Mouse (Mus musculus): ENCODE results near the gene Zkscan5. TPM values are rescaled to one million over a fixed set of nuclear protein-coding genes. Genes with fewer than 3 reads are reported as not detected.
A peak's percentile ranks its signal among the peaks of the same experiment; 100 is the strongest.
"Not testable (repeated sequence)": the region's sequence is repeated elsewhere in the genome, so short reads cannot be mapped to it uniquely, and the experiment has no call there.

Gene Zkscan5
- polyA plus RNA-seq, 1 experiment from 2014 or later, result 8.4 TPM

DNA sequence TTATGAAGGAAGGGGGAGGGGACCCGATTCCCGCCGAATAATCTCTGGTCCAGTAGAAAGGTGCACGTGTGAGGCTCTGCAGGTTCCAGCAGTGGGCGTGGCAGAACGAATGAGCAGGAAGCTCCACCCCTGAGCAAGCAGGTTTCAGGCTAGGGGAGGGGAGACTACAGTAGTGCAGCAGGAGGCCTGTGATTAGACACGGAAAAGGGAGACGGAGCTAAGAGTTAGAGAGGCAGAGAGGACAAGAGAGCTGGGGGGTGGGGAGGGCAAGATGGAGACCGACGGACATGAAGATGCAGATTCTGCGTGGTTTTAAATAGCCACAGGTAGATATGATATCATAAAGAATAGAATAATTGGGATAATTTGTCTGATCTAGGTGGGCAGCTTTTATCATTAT is 4.0 kb downstream of the Zkscan5 start:
- H3K27me3 ChIP-seq (replicated peaks; ENCODE audit: control insufficient read depth, insufficient read depth, low read length); H3K9me3 ChIP-seq (ENCODE audit: control insufficient read depth, low read length); H3K4me2 ChIP-seq (ENCODE audit: low read depth, low read length); H3K27ac ChIP-seq (ENCODE audit: low read length); H3K4me3 ChIP-seq (ENCODE audit: low read length); ATAC-seq; H3K36me3 ChIP-seq (ENCODE audit: control insufficient read depth, insufficient read depth, low read length); H3K9ac ChIP-seq (ENCODE audit: low read depth, low read length): not testable (repeated sequence)
- H3K4me1 ChIP-seq (ENCODE audit: control insufficient read depth, insufficient read depth, low read length), result peaks cover 11% of the 10 kb centered on the region
- 40% methylated on average over 11 of the region's 11 CpGs for WGBS

DNA sequence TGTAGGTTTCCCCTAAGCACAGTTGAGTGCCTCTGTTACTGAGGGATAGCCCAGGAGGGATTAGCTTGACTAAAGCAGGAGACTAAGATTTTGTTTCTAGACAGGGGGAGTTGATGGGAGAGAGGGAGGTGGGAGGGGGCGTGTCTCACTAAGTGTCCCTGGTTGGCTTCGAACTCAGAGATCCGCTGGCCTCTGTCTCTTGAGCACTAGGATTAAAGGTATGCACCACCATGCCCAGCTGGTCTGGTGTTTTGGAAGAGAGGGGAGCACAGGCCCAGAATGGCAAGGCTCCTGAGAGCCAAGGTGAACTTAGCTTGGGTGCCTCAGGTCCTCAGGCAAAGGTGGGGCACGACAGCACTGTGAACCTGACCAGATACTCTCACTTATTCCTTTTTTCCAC is 7.0 kb downstream of the Zkscan5 start:
- no peak overlapping the region for H3K4me3 ChIP-seq (ENCODE audit: low read length)

DNA sequence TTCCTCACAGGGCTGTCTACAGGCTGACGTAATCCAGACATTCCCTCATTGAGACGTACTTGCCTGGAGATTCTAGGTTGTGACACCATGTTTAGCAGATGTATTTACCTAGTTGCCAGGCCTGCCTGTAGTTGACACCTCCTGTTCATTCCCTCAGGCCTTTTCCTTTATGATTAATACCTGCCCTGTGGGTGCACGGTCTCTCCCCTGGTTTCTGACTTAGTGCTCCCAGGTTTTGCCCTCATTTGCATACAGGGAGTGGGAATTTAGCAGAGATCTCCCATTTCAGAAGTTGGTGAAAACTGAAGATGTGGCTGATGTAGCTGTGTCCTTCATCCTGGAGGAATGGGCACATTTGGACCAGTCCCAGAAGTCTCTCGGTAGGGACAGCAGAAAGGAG is 7.9 kb downstream of the Zkscan5 start:
- WGBS, result 89% methylated on average over 4 of the region's 4 CpGs
- no peak overlapping the region for H3K27ac ChIP-seq (ENCODE audit: low read length)
- no peaks in the 10 kb centered on the region; the same call in 1 of the 2 replicates for H3K36me3 ChIP-seq (ENCODE audit: control insufficient read depth, insufficient read depth, low read length)
- H3K9me3 ChIP-seq (ENCODE audit: control insufficient read depth, low read length), result no peaks in the 10 kb centered on the region
- ATAC-seq, result no peak
- no peaks in the 10 kb centered on the region for H3K4me1 ChIP-seq (ENCODE audit: control insufficient read depth, insufficient read depth, low read length)
- H3K9ac ChIP-seq (ENCODE audit: low read depth, low read length), result no peak overlapping the region
- H3K27me3 ChIP-seq (replicated peaks; ENCODE audit: control insufficient read depth, insufficient read depth, low read length), result no peaks in the 10 kb centered on the region
- no peak overlapping the region for H3K4me2 ChIP-seq (ENCODE audit: low read depth, low read length)
- no peak overlapping the region for H3K4me3 ChIP-seq (ENCODE audit: low read length)

More for the DNA sequence above, 7.0 kb downstream of the Zkscan5 start:
- H3K9ac ChIP-seq (ENCODE audit: low read depth, low read length), result no peak overlapping the region
- ATAC-seq, result no peak
- no peaks in the 10 kb centered on the region for H3K27me3 ChIP-seq (replicated peaks; ENCODE audit: control insufficient read depth, insufficient read depth, low read length)
- no peaks in the 10 kb centered on the region for H3K4me1 ChIP-seq (ENCODE audit: control insufficient read depth, insufficient read depth, low read length)
- no peaks in the 10 kb centered on the region for H3K9me3 ChIP-seq (ENCODE audit: control insufficient read depth, low read length)
- no peak overlapping the region for H3K4me2 ChIP-seq (ENCODE audit: low read depth, low read length)
- H3K36me3 ChIP-seq (ENCODE audit: control insufficient read depth, insufficient read depth, low read length), result no peaks in the 10 kb centered on the region; the same call in 1 of the 2 replicates
- 86% methylated on average over 4 of the region's 4 CpGs for WGBS
- no peak overlapping the region for H3K27ac ChIP-seq (ENCODE audit: low read length)

DNA sequence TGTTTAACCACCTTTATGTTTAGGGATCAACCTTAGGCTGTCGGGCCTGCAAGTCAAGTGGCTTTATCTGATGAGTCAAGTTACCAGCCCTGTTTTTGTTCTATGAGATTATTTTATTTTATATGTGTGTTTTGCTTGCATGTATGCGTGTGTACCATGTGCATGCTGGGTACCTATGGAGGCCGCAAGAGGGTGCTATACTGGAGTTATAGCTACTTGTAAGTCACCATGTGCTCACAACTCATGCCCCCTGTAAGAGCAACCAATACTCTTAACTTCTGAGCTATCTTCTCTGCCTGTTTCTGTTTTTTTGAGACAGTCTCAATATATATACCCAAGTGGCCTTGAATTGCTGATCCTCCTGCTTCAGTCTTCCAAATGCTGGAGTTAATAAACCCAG is 9.1 kb downstream of the Zkscan5 start:
- Histone ChIP-seq H3K36me3 (ENCODE audit: control insufficient read depth, insufficient read depth, low read length) (peaks cover 3% of the 10 kb centered on the region), H3K4me2 (ENCODE audit: low read depth, low read length) (no peak overlapping the region), H3K9ac (ENCODE audit: low read depth, low read length) (no peak overlapping the region), H3K27ac (ENCODE audit: low read length) (no peak overlapping the region), H3K4me3 (ENCODE audit: low read length) (no peak overlapping the region), H3K4me1 (ENCODE audit: control insufficient read depth, insufficient read depth, low read length) (no peaks in the 10 kb centered on the region), H3K27me3 (replicated peaks; ENCODE audit: control insufficient read depth, insufficient read depth, low read length) (no peaks in the 10 kb centered on the region), H3K9me3 (ENCODE audit: control insufficient read depth, low read length) (no peaks in the 10 kb centered on the region)
- WGBS, result 91% methylated on average over 3 of the region's 3 CpGs
- no peak for ATAC-seq

DNA sequence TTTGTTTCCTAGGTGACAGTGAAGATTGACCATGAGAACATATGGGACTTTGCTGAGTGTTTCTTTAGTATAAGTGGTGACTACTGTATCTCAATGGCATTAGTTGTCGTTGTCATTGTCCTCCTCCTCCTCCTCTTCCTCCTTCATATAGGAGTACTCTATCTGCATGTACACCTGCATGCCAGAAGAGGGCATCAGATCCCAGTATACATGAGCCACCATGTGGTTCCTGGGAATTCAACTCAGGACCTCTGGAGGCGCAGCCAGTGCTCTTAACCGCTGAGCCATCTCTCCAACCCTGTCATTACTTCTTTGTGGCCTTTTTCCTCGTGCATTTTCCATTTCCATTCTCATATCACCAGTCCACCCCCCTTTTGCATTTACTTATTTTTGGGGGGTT is 10.3 kb downstream of the Zkscan5 start:
- no peaks in the 10 kb centered on the region for H3K4me1 ChIP-seq (ENCODE audit: control insufficient read depth, insufficient read depth, low read length)
- no peak for ATAC-seq
- no peaks in the 10 kb centered on the region for H3K27me3 ChIP-seq (replicated peaks; ENCODE audit: control insufficient read depth, insufficient read depth, low read length)
- WGBS, result 71% methylated on average over 4 of the region's 4 CpGs
- H3K4me2 ChIP-seq (ENCODE audit: low read depth, low read length), result no peak overlapping the region
- peaks cover 9% of the 10 kb centered on the region for H3K36me3 ChIP-seq (ENCODE audit: control insufficient read depth, insufficient read depth, low read length)
- no peak overlapping the region for H3K27ac ChIP-seq (ENCODE audit: low read length)
- no peaks in the 10 kb centered on the region for H3K9me3 ChIP-seq (ENCODE audit: control insufficient read depth, low read length)
- H3K9ac ChIP-seq (ENCODE audit: low read depth, low read length), result no peak overlapping the region
- no peak overlapping the region for H3K4me3 ChIP-seq (ENCODE audit: low read length)

DNA sequence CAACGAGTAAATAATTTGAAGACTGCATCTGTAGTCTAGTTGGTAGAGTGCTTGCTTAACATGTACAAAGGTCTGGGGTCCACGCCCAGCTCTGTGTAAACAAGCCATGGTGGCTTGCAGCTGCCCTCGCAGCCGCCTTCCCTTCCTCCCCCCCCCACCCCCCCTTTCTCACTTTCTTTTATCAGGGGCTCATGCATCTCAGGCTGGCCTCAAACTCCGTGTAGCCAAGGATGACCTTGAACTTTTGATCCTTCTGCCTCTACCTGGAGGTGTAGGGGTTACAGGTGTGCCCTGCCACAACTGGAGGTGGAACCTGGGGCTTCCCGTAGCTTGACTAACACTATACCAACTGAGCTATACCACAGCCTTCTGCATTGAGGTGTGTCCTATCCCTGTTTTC is 13.4 kb downstream of the Zkscan5 start:
- 60% methylated on average over 6 of the region's 6 CpGs for WGBS
- H3K27ac ChIP-seq (ENCODE audit: low read length), result no peak overlapping the region

DNA sequence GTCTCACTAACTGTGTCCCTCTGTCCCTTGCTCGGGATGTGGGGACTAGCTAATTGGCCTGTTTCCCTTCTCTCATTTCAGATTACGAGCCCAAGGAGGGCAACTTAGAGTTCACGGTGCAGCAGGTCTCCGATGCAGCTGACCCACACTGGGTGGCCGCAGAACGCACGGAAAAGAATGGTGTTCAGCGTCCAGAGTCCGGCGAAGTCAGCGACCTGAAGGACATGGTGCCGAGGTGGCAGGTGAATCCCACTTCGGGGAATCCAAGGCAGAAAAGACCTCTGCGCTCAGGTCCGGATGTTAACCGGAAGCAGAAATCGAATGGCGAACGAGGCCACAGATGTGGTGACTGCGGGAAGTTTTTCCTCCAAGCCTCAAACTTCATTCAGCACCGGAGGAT is 13.8 kb downstream of the Zkscan5 start:
- Histone ChIP-seq H3K9ac (ENCODE audit: low read depth, low read length) (no peak overlapping the region), H3K4me2 (ENCODE audit: low read depth, low read length) (no peak overlapping the region), H3K4me3 (ENCODE audit: low read length) (no peak overlapping the region), H3K9me3 (ENCODE audit: control insufficient read depth, low read length) (no peaks in the 10 kb centered on the region), H3K27me3 (replicated peaks; ENCODE audit: control insufficient read depth, insufficient read depth, low read length) (no peaks in the 10 kb centered on the region), H3K4me1 (ENCODE audit: control insufficient read depth, insufficient read depth, low read length) (no peaks in the 10 kb centered on the region), H3K27ac (ENCODE audit: low read length) (no peak overlapping the region), H3K36me3 (ENCODE audit: control insufficient read depth, insufficient read depth, low read length) (peaks cover 21% of the 10 kb centered on the region)
- 97% methylated on average over 21 of the region's 21 CpGs for WGBS
- no peak for ATAC-seq

More for the DNA sequence above, 13.4 kb downstream of the Zkscan5 start:
- no peak overlapping the region for H3K9ac ChIP-seq (ENCODE audit: low read depth, low read length)
- H3K36me3 ChIP-seq (ENCODE audit: control insufficient read depth, insufficient read depth, low read length), result peaks cover 21% of the 10 kb centered on the region
- H3K4me3 ChIP-seq (ENCODE audit: low read length), result no peak overlapping the region
- H3K9me3 ChIP-seq (ENCODE audit: control insufficient read depth, low read length), result no peaks in the 10 kb centered on the region
- H3K27me3 ChIP-seq (replicated peaks; ENCODE audit: control insufficient read depth, insufficient read depth, low read length), result no peaks in the 10 kb centered on the region
- H3K4me2 ChIP-seq (ENCODE audit: low read depth, low read length), result no peak overlapping the region
- no peaks in the 10 kb centered on the region for H3K4me1 ChIP-seq (ENCODE audit: control insufficient read depth, insufficient read depth, low read length)
- ATAC-seq, result peak; percentile 84

DNA sequence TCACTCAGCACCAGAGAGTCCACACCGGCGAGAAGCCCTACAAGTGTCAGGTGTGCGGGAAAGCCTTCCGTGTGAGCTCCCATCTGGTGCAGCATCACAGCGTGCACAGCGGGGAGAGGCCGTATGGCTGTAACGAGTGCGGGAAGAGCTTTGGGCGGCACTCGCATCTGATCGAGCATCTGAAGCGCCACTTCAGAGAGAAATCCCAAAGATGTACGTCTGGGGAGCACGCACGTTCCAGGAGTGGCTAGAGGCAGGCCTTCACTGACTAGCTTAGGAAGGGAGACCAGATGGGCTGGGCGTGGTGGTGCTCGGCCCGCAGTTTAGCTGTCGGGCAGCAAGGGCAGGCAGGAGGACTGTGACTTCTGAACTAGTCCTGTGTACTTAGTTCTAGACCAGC is 14.3 kb downstream of the Zkscan5 start:
- no peak overlapping the region for H3K27ac ChIP-seq (ENCODE audit: low read length)
- H3K9me3 ChIP-seq (ENCODE audit: control insufficient read depth, low read length), result no peaks in the 10 kb centered on the region
- H3K27me3 ChIP-seq (replicated peaks; ENCODE audit: control insufficient read depth, insufficient read depth, low read length), result no peaks in the 10 kb centered on the region
- peaks cover 21% of the 10 kb centered on the region for H3K36me3 ChIP-seq (ENCODE audit: control insufficient read depth, insufficient read depth, low read length)
- no peaks in the 10 kb centered on the region for H3K4me1 ChIP-seq (ENCODE audit: control insufficient read depth, insufficient read depth, low read length)
- 0 out of 2 replicates have a peak overlapping the region, but pooled peaks have one; percentile 10 for H3K9ac ChIP-seq (ENCODE audit: low read depth, low read length)
- no peak overlapping the region for H3K4me2 ChIP-seq (ENCODE audit: low read depth, low read length)
- no peak for ATAC-seq
- no peak overlapping the region for H3K4me3 ChIP-seq (ENCODE audit: low read length)
- WGBS, result 95% methylated on average over 20 of the region's 20 CpGs

DNA sequence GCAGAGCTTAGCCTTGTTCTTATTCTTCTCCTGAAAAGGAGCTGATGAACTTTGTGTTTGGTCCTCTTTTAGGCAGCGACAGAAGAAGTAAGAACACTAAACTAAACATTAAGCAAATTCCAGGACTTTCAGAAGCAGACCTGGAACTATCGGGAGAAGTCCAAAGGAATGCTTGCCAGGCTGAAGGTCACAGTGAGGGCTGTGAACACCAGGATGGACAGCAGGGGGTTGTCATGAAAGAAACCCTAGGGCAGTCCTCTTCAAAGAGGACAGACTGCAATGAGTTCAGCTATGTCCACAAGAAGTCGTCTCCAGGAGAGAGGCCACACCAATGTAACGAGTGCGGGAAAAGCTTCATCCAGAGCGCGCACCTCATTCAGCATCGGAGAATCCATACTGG is 15.6 kb downstream of the Zkscan5 start:
- no peaks in the 10 kb centered on the region for H3K4me1 ChIP-seq (ENCODE audit: control insufficient read depth, insufficient read depth, low read length)
- no peak overlapping the region for H3K9ac ChIP-seq (ENCODE audit: low read depth, low read length)
- no peak overlapping the region for H3K4me2 ChIP-seq (ENCODE audit: low read depth, low read length)
- H3K36me3 ChIP-seq (ENCODE audit: control insufficient read depth, insufficient read depth, low read length), result peaks cover 21% of the 10 kb centered on the region
- no peak for ATAC-seq
- H3K27me3 ChIP-seq (replicated peaks; ENCODE audit: control insufficient read depth, insufficient read depth, low read length), result no peaks in the 10 kb centered on the region
- H3K27ac ChIP-seq (ENCODE audit: low read length), result no peak overlapping the region
- WGBS, result 92% methylated on average over 8 of the region's 8 CpGs
- no peaks in the 10 kb centered on the region for H3K9me3 ChIP-seq (ENCODE audit: control insufficient read depth, low read length)
- H3K4me3 ChIP-seq (ENCODE audit: low read length), result no peak overlapping the region

DNA sequence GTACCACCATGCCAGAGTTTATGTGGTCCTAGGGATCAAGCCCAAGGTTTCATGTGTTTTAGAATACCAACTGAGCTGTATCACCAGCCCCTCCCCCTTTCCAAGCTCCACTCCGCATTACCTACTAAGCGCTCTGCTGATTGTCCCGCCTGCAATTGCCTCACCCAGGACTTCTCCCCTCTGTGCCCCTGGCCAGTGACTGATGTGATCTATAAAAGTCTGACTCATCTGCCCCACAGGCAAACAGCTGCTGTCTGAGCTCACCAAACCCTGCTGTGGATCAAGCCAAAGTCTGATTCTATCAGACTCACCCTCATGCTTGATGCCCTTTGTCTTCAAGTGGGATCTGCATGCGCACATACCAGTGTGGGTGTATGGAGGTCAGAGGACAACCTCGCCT is 18.5 kb downstream of the Zkscan5 start:
- no peak overlapping the region for H3K4me3 ChIP-seq (ENCODE audit: low read length)
- no peak overlapping the region for H3K4me2 ChIP-seq (ENCODE audit: low read depth, low read length)
- peak overlapping the region; percentile 57 for H3K27ac ChIP-seq (ENCODE audit: low read length)
- WGBS, result 69% methylated on average over 5 of the region's 5 CpGs
- no peaks in the 10 kb centered on the region for H3K9me3 ChIP-seq (ENCODE audit: control insufficient read depth, low read length)
- H3K27me3 ChIP-seq (replicated peaks; ENCODE audit: control insufficient read depth, insufficient read depth, low read length), result no peaks in the 10 kb centered on the region
- peaks cover 21% of the 10 kb centered on the region for H3K36me3 ChIP-seq (ENCODE audit: control insufficient read depth, insufficient read depth, low read length)
- H3K9ac ChIP-seq (ENCODE audit: low read depth, low read length), result no peak overlapping the region
- peak; percentile 92 for ATAC-seq
- H3K4me1 ChIP-seq (ENCODE audit: control insufficient read depth, insufficient read depth, low read length), result no peaks in the 10 kb centered on the region
